Mouse (Mus musculus): Measurements from ENCODE around the gene Slfnl1.

The Slfnl1 gene

GRCm38 (mm10) chr4:120580894-120581293 is 48.9 kb downstream of the Slfnl1 start:
- in situ Hi-C loops (cut with MboI; ENCODE audit: unreplicated experiment in 2 of 2) = loop anchor here (10.0 to 25.0 kb wide), 5 partner anchors 176 to 656 kb away; partner anchors contain the start of genes Col9a2 (in 1 of the 2) and Scmh1 (in 1 of the 2)

- in situ Hi-C loops (cut with MboI; ENCODE audit: unreplicated experiment in 2 of 2) = loop anchor here (10.0 to 25.0 kb wide), 5 partner anchors 177 to 656 kb away; partner anchors contain the start of genes Col9a2 (in 1 of the 2) and Scmh1 (in 1 of the 2)
These were observed 49.7 kb downstream of the Slfnl1 start for GRCm38 (mm10) chr4:120581711-120582110.
